Mouse (Mus musculus) kidney, adult 8-10 months (tissue): ENCODE measurements around the gene Olfr1251.
"Not testable (repeated sequence)": the region's sequence is repeated elsewhere in the genome, so short reads cannot be mapped to it uniquely, and the experiment has no call there.

Source experiments
- DNase-seq, 2 experiments: peaks; one replicate each; pipeline ENCODE4 v3.0.0; 2022

Gene Olfr1251

GRCm38 (mm10) chr2:89671836-89672235 lies at the start of gene Olfr1251:
Olfr1251 (minus strand) TSS chr2:89671936.
- no peak for DNase-seq

- no peak for DNase-seq
Measured at GRCm38 (mm10) chr2:89691980-89692379, 20.2 kb upstream of the Olfr1251 start.

GRCm38 (mm10) chr2:89661367-89661766 lies 10.4 kb downstream of the Olfr1251 start, which contains the start of gene Olfr1250:
Olfr1250 (minus strand) TSS chr2:89661467.
- DNase-seq = no peak

DNA sequence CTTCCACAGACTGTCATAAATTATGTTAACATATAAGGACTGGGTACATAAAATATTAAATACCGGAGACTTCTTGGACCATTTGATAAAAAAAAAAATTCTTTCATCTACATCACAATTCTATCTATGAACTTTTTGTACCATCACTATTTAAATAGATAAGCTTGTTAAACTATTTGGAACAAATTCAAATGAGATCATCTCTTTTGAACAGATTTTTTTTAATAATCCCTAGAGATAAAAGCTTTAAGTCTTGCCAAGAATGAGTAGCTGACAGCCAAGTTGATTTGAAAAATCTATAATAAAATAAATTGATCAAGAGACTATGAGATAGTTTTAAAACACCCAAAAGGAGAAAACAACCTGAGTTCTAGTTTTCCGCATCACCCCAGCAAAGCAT lies 36.9 kb downstream of the Olfr1251 start, which contains the start of gene Olfr1249:
Gene Olfr1249, minus strand, starts transcription at position 101 of the 400 bp plus-strand sequence.
- DNase-seq = no peak

DNA sequence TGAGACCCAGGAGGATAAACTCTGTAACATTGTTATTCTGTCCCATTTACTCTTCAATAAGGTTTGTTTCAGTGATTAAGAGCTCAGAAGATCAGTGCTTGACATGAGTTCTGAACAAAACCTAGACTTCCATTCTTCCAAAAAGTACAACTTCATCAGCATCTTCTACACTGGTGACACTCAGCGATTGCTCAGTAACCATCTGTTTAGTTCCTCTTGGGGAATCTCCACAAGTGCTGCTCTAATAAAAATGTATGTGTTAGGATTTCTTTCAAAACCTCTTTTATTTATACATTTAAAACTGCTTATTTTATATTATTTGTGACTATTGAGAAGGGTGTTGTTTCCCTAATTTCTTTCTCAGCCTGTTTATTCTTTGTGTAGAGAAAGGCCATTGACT lies 53.6 kb downstream of the Olfr1251 start, which contains the start of gene Olfr1248:
Gene Olfr1248, minus strand, starts transcription at position 101 of the 400 bp plus-strand sequence.
- not testable (repeated sequence) for DNase-seq
